Mouse (Mus musculus): ENCODE results near the gene Trpm5. TPM values are rescaled to one million over a fixed set of nuclear protein-coding genes. Genes with fewer than 3 reads are reported as not detected.
A peak's percentile ranks its signal among the peaks of the same experiment; 100 is the strongest.

Trpm5 gene
- polyA plus RNA-seq, 1 experiment from 2014 or later = 0.70 TPM

- H3K4me3 ChIP-seq (ENCODE audit: low read depth, low read length) = peak overlapping the region; percentile 88
- WGBS = 11% methylated on average over 30 of the region's 30 CpGs
- no peaks in the 10 kb centered on the region for H3K9me3 ChIP-seq (ENCODE audit: control insufficient read depth, low read length)
- peaks cover 20% of the 10 kb centered on the region for H3K4me1 ChIP-seq (ENCODE audit: control insufficient read depth, insufficient read depth, low read length)
- peak overlapping the region; percentile 97 for H3K4me2 ChIP-seq
- H3K9ac ChIP-seq (ENCODE audit: low read length) = peak overlapping the region; percentile 94
- peak; percentile 86 for DNase-seq (ENCODE audit: low spot score, missing footprints)
- H3K27me3 ChIP-seq (ENCODE audit: control insufficient read depth, insufficient read depth, low read length) = no peaks in the 10 kb centered on the region
- peak overlapping the region; percentile 62; the same call in 1 of the 2 replicates for H3K27ac ChIP-seq (ENCODE audit: low read depth, low read length)
- peaks cover 15% of the 10 kb centered on the region for H3K36me3 ChIP-seq (ENCODE audit: control insufficient read depth, insufficient read depth, low read length)
- ATAC-seq (ENCODE audit: low FRiP score) = no peak
Measured at GRCm38 (mm10) chr7:143069751-143070400, 24.6 kb downstream of the Trpm5 start.

GRCm38 (mm10) chr7:143068882-143069591 is 25.4 kb downstream of the Trpm5 start, which contains the start of gene Tssc4:
Gene Tssc4 (plus strand): TSS chr7:143069249.
- under 1% methylated on average over 51 of the region's 51 CpGs for WGBS
- ATAC-seq (ENCODE audit: low FRiP score) = peak; percentile 97
- peaks cover 20% of the 10 kb centered on the region for H3K4me1 ChIP-seq (ENCODE audit: control insufficient read depth, insufficient read depth, low read length)

GRCm38 (mm10) chr7:143068316-143068881 is 26.0 kb downstream of the Trpm5 start:
- 42% methylated on average over 13 of the region's 13 CpGs for WGBS
- Histone ChIP-seq H3K36me3 (ENCODE audit: control insufficient read depth, insufficient read depth, low read length) (peaks cover 17% of the 10 kb centered on the region), H3K4me2 (peak overlapping the region; percentile 67), H3K9ac (ENCODE audit: low read length) (peak overlapping the region; percentile 72), H3K27ac (ENCODE audit: low read depth, low read length) (peak overlapping the region; percentile 93), H3K27me3 (ENCODE audit: control insufficient read depth, insufficient read depth, low read length) (no peaks in the 10 kb centered on the region), H3K4me3 (ENCODE audit: low read depth, low read length) (peak overlapping the region; percentile 88), H3K9me3 (ENCODE audit: control insufficient read depth, low read length) (no peaks in the 10 kb centered on the region), H3K4me1 (ENCODE audit: control insufficient read depth, insufficient read depth, low read length) (peaks cover 20% of the 10 kb centered on the region)
- 0 out of 2 replicates have a peak, but pooled peaks have one; percentile 1 for ATAC-seq (ENCODE audit: low FRiP score)
- peak; percentile 91 for DNase-seq (ENCODE audit: low spot score, missing footprints)

More at GRCm38 (mm10) chr7:143068882-143069591, 25.4 kb downstream of the Trpm5 start, which contains the start of gene Tssc4:
- DNase-seq (ENCODE audit: low spot score, missing footprints) = peak; percentile 100
- peaks cover 17% of the 10 kb centered on the region for H3K36me3 ChIP-seq (ENCODE audit: control insufficient read depth, insufficient read depth, low read length)
- H3K9ac ChIP-seq (ENCODE audit: low read length) = peak within 1 kb of the TSS; percentile 94
- H3K4me3 ChIP-seq (ENCODE audit: low read depth, low read length) = peak within 1 kb of the TSS; percentile 88
- H3K27ac ChIP-seq (ENCODE audit: low read depth, low read length) = peak within 1 kb of the TSS; percentile 93
- no peaks in the 10 kb centered on the region for H3K27me3 ChIP-seq (ENCODE audit: control insufficient read depth, insufficient read depth, low read length)
- H3K4me2 ChIP-seq = peak within 1 kb of the TSS; percentile 97
- H3K9me3 ChIP-seq (ENCODE audit: control insufficient read depth, low read length) = no peaks in the 10 kb centered on the region

- Histone ChIP-seq H3K36me3 (ENCODE audit: control insufficient read depth, insufficient read depth, low read length) (peaks cover 22% of the 10 kb centered on the region), H3K4me3 (ENCODE audit: low read depth, low read length) (peak overlapping the region; percentile 88), H3K27me3 (ENCODE audit: control insufficient read depth, insufficient read depth, low read length) (no peaks in the 10 kb centered on the region), H3K4me1 (ENCODE audit: control insufficient read depth, insufficient read depth, low read length) (peaks cover 20% of the 10 kb centered on the region), H3K9ac (ENCODE audit: low read length) (peak overlapping the region; percentile 72), H3K27ac (ENCODE audit: low read depth, low read length) (peak overlapping the region; percentile 93), H3K9me3 (ENCODE audit: control insufficient read depth, low read length) (no peaks in the 10 kb centered on the region), H3K4me2 (peak overlapping the region; percentile 67)
- ATAC-seq (ENCODE audit: low FRiP score) (no peak), DNase-seq (ENCODE audit: low spot score, missing footprints) (no peak)
- 88% methylated on average over 3 of the region's 3 CpGs for WGBS
Measured at GRCm38 (mm10) chr7:143067897-143068296, 26.5 kb downstream of the Trpm5 start.

GRCm38 (mm10) chr7:143067469-143067868 is 27.0 kb downstream of the Trpm5 start:
- ATAC-seq (ENCODE audit: low FRiP score) = no peak
- Histone ChIP-seq H3K4me2 (no peak overlapping the region), H3K4me3 (ENCODE audit: low read depth, low read length) (no peak overlapping the region), H3K27me3 (ENCODE audit: control insufficient read depth, insufficient read depth, low read length) (no peaks in the 10 kb centered on the region), H3K9me3 (ENCODE audit: control insufficient read depth, low read length) (no peaks in the 10 kb centered on the region), H3K36me3 (ENCODE audit: control insufficient read depth, insufficient read depth, low read length) (peaks cover 23% of the 10 kb centered on the region), H3K9ac (ENCODE audit: low read length) (no peak overlapping the region; the same call in 1 of the 2 replicates), H3K27ac (ENCODE audit: low read depth, low read length) (no peak overlapping the region), H3K4me1 (ENCODE audit: control insufficient read depth, insufficient read depth, low read length) (peaks cover 20% of the 10 kb centered on the region)
- DNase-seq (ENCODE audit: low spot score, missing footprints) = no peak
- 84% methylated on average over 2 of the region's 2 CpGs for WGBS

GRCm38 (mm10) chr7:143065692-143066091 is 28.8 kb downstream of the Trpm5 start:
- Histone ChIP-seq H3K27me3 (ENCODE audit: control insufficient read depth, insufficient read depth, low read length) (no peaks in the 10 kb centered on the region), H3K27ac (ENCODE audit: low read depth, low read length) (no peak overlapping the region), H3K36me3 (ENCODE audit: control insufficient read depth, insufficient read depth, low read length) (peaks cover 23% of the 10 kb centered on the region), H3K4me1 (ENCODE audit: control insufficient read depth, insufficient read depth, low read length) (peaks cover 18% of the 10 kb centered on the region), H3K9me3 (ENCODE audit: control insufficient read depth, low read length) (no peaks in the 10 kb centered on the region), H3K4me2 (no peak overlapping the region), H3K4me3 (ENCODE audit: low read depth, low read length) (no peak overlapping the region), H3K9ac (ENCODE audit: low read length) (no peak overlapping the region)
- DNase-seq (ENCODE audit: low spot score, missing footprints) = no peak
- no peak for ATAC-seq (ENCODE audit: low FRiP score)
- 95% methylated on average over 2 of the region's 2 CpGs for WGBS

- Histone ChIP-seq H3K4me1 (ENCODE audit: control insufficient read depth, insufficient read depth, low read length) (peaks cover 10% of the 10 kb centered on the region), H3K4me2 (no peak overlapping the region), H3K36me3 (ENCODE audit: control insufficient read depth, insufficient read depth, low read length) (peaks cover 23% of the 10 kb centered on the region), H3K27me3 (ENCODE audit: control insufficient read depth, insufficient read depth, low read length) (no peaks in the 10 kb centered on the region), H3K4me3 (ENCODE audit: low read depth, low read length) (no peak overlapping the region), H3K9ac (ENCODE audit: low read length) (no peak overlapping the region), H3K27ac (ENCODE audit: low read depth, low read length) (no peak overlapping the region), H3K9me3 (ENCODE audit: control insufficient read depth, low read length) (no peaks in the 10 kb centered on the region)
- ATAC-seq (ENCODE audit: low FRiP score) (no peak), DNase-seq (ENCODE audit: low spot score, missing footprints) (no peak)
- WGBS = 34% methylated on average over 6 of the region's 6 CpGs
Measured at GRCm38 (mm10) chr7:143064226-143064625, 30.2 kb downstream of the Trpm5 start.

- H3K9ac ChIP-seq (ENCODE audit: low read length) = no peak overlapping the region
- H3K4me3 ChIP-seq (ENCODE audit: low read depth, low read length) = no peak overlapping the region
- no peak overlapping the region for H3K4me2 ChIP-seq
- H3K9me3 ChIP-seq (ENCODE audit: control insufficient read depth, low read length) = no peaks in the 10 kb centered on the region
- DNase-seq (ENCODE audit: low spot score, missing footprints) = no peak
- no peak for ATAC-seq (ENCODE audit: low FRiP score)
- H3K36me3 ChIP-seq (ENCODE audit: control insufficient read depth, insufficient read depth, low read length) = peaks cover 23% of the 10 kb centered on the region
- 89% methylated on average over 2 of the region's 2 CpGs for WGBS
- no peak overlapping the region for H3K27ac ChIP-seq (ENCODE audit: low read depth, low read length)
- H3K4me1 ChIP-seq (ENCODE audit: control insufficient read depth, insufficient read depth, low read length) = peaks cover under 1% of the 10 kb centered on the region
- no peaks in the 10 kb centered on the region for H3K27me3 ChIP-seq (ENCODE audit: control insufficient read depth, insufficient read depth, low read length)
Measured at GRCm38 (mm10) chr7:143062704-143063103, 31.7 kb downstream of the Trpm5 start.

Measured in midbrain, embryonic 11.5 days (tissue).